Mouse (Mus musculus) Patski (cell line): ENCODE data around the gene U2af1l4. TPM values are rescaled to one million over a fixed set of nuclear protein-coding genes. Genes with fewer than 3 reads are reported as not detected.
A peak's percentile ranks its signal among the peaks of the same experiment; 100 is the strongest.

ENCODE experiments used
- ATAC-seq: fragments of 100-300 bp; one replicate; pipeline ENCODE4 v1.8.0; 2021
- CTCF ChIA-PET: fragments of 350-600 bp; sonication (Branson Sonifier 250); formaldehyde crosslinking; loops from one replicate; lab custom pipeline; 2022; ENCODE audit warnings: inconsistent platforms; lab: Charles Lee
- POLR2A ChIA-PET: fragments of 350-600 bp; sonication (Branson Sonifier 250); formaldehyde crosslinking; loops from one replicate; lab custom pipeline; 2022; ENCODE audit warnings: antibody characterized with exemption, inconsistent platforms; lab: Charles Lee
- DNase-seq: peaks from one replicate; pipeline ENCODE4 v3.0.0-alpha.2; 2011; ENCODE audit warnings: low read depth, low spot score
- H3K27me3 ChIP-seq: fragments of 371-371 bp; one replicate; pipeline ENCODE4 v1.5.1; 2021
- CTCF ChIP-seq: fragments of 100-300 bp; IDR thresholded peaks from one replicate; pipeline ENCODE4 v1.5.1; 2021
- in situ Hi-C: fragments of 300-500 bp; cut with MboI; formaldehyde crosslinking; loops from 3 replicates; pipeline ENCODE4 v1.11.1; 2018; ENCODE audit warnings: low pct_unique_long_range_greater_than_20kb, mixed read lengths
- polyA plus RNA-seq: library from polyadenylated mRNA; unstranded; gene quantifications from one replicate; pipeline ENCODE4 v1.2.3, GENCODE M21; 2021

The U2af1l4 gene
- 47.8 TPM for polyA plus RNA-seq

GRCm38 (mm10) chr7:30563117-30563905, at the start of gene U2af1l4, which contains the start of the genes Gm49396 and Psenen:
U2af1l4 (plus strand) TSS chr7:30563301.
Gm49396 (plus strand) TSS chr7:30563344.
Psenen (minus strand) TSS chr7:30563627.
- H3K27me3 ChIP-seq: no peaks in the 10 kb centered on the region
- CTCF ChIA-PET: interaction anchor here (1.5 kb wide), 1 partner anchor 26 kb away, joined by 5 read pairs; no protein-coding TSS in a partner anchor
- in situ Hi-C loops: no loop called here
- ATAC-seq (peak; percentile 75), DNase-seq (peak; percentile 89)
- TF ChIP-seq CTCF: no peak
- POLR2A ChIA-PET: interaction anchor here (0.7 to 1.1 kb wide), 2 partner anchors 11 to 182 kb away, joined by 3 to 5 read pairs; no protein-coding TSS in a partner anchor

- DNase-seq (no peak), ATAC-seq (no peak)
- H3K27me3 ChIP-seq: no peaks in the 10 kb centered on the region
- CTCF ChIA-PET: no interaction called here
- POLR2A ChIA-PET: no interaction called here
- in situ Hi-C loops: no loop called here
- no peak for TF ChIP-seq CTCF
Measured at GRCm38 (mm10) chr7:30515003-30515760, 47.9 kb upstream of the U2af1l4 start.

- ATAC-seq (no peak), DNase-seq (no peak)
- no peaks in the 10 kb centered on the region for H3K27me3 ChIP-seq
- TF ChIP-seq CTCF: no peak
- POLR2A ChIA-PET: interaction anchor here (0.5 kb wide), 1 partner anchor 25 kb away, joined by 5 read pairs; no protein-coding TSS in a partner anchor
- in situ Hi-C loops: no loop called here
- CTCF ChIA-PET: no interaction called here
Measured at GRCm38 (mm10) chr7:30518325-30518724, 44.8 kb upstream of the U2af1l4 start.

GRCm38 (mm10) chr7:30520396-30520795, 42.7 kb upstream of the U2af1l4 start:
- in situ Hi-C loops: no loop called here
- DNase-seq (no peak), ATAC-seq (no peak)
- H3K27me3 ChIP-seq: no peaks in the 10 kb centered on the region
- POLR2A ChIA-PET: no interaction called here
- TF ChIP-seq CTCF: no peak
- CTCF ChIA-PET: interaction anchor here (0.8 kb wide), 1 partner anchor 11 kb away, joined by 3 read pairs; no protein-coding TSS in a partner anchor

- POLR2A ChIA-PET: no interaction called here
- DNase-seq (no peak), ATAC-seq (no peak)
- in situ Hi-C loops: no loop called here
- no peak for TF ChIP-seq CTCF
- CTCF ChIA-PET: interaction anchor here (0.8 kb wide), 1 partner anchor 11 kb away, joined by 3 read pairs; no protein-coding TSS in a partner anchor
- no peaks in the 10 kb centered on the region for H3K27me3 ChIP-seq
Measured at GRCm38 (mm10) chr7:30520856-30521255, 42.2 kb upstream of the U2af1l4 start.

GRCm38 (mm10) chr7:30522871-30523270, 40.2 kb upstream of the U2af1l4 start:
- no peak for ATAC-seq

GRCm38 (mm10) chr7:30524487-30524886, 38.6 kb upstream of the U2af1l4 start:
- ChIA-PET CTCF (interaction anchor here (1.1 kb wide), 1 partner anchor 31 kb away, joined by 4 read pairs; the partner anchor contains the start of gene Prodh2), POLR2A (no interaction called here)
- H3K27me3 ChIP-seq: no peaks in the 10 kb centered on the region
- ATAC-seq: no peak
- no peak for TF ChIP-seq CTCF
- in situ Hi-C loops: no loop called here
- no peak for DNase-seq

More at GRCm38 (mm10) chr7:30522871-30523270, 40.2 kb upstream of the U2af1l4 start:
- in situ Hi-C loops: no loop called here
- no peak for DNase-seq
- no peak for TF ChIP-seq CTCF
- POLR2A ChIA-PET: no interaction called here
- no peaks in the 10 kb centered on the region for H3K27me3 ChIP-seq
- CTCF ChIA-PET: no interaction called here

GRCm38 (mm10) chr7:30525954-30526353, 37.1 kb upstream of the U2af1l4 start:
- ChIA-PET CTCF (no interaction called here), POLR2A (no interaction called here)
- H3K27me3 ChIP-seq: no peaks in the 10 kb centered on the region
- ATAC-seq (no peak), DNase-seq (no peak)
- in situ Hi-C loops: no loop called here
- no peak for TF ChIP-seq CTCF

GRCm38 (mm10) chr7:30526399-30526798, 36.7 kb upstream of the U2af1l4 start:
- DNase-seq: no peak
- no peak for TF ChIP-seq CTCF
- in situ Hi-C loops: no loop called here
- H3K27me3 ChIP-seq: no peaks in the 10 kb centered on the region
- ATAC-seq: no peak
- POLR2A ChIA-PET: no interaction called here
- CTCF ChIA-PET: no interaction called here

- no peak for TF ChIP-seq CTCF
- no peaks in the 10 kb centered on the region for H3K27me3 ChIP-seq
- ChIA-PET CTCF (no interaction called here), POLR2A (interaction anchor here (0.6 kb wide), 1 partner anchor 322 kb away, joined by 9 read pairs; no protein-coding TSS in a partner anchor)
- in situ Hi-C loops: no loop called here
- DNase-seq (no peak), ATAC-seq (no peak)
Measured at GRCm38 (mm10) chr7:30526981-30527380, 36.1 kb upstream of the U2af1l4 start.
